Mouse (Mus musculus) spleen, adult 2 months (tissue): ENCODE results near the gene Pip5k1c. TPM values are rescaled to one million over a fixed set of nuclear protein-coding genes. Genes with fewer than 3 reads are reported as not detected.

Experiments
- DNase-seq, 2 experiments: peaks; one replicate each; pipeline versions ENCODE4 v3.0.0 to v3.0.0-alpha.2; 2012 to 2021; ENCODE audit warnings: low spot score in 2 of 2, low read depth in 1 of 2
- H3K27ac ChIP-seq: fragments of 200-500 bp; 2 replicates; pipeline ENCODE4 v1.5.1; 2012; ENCODE audit warnings: low read length, inconsistent platforms; ENCODE audit not compliant: insufficient read depth
- H3K27me3 ChIP-seq: fragments of 200-500 bp; 2 replicates; pipeline ENCODE4 v1.6.1; 2012; ENCODE audit warnings: mild to moderate bottlenecking, moderate library complexity, low read length, inconsistent platforms; ENCODE audit not compliant: control insufficient read depth, insufficient read depth
- H3K36me3 ChIP-seq: fragments of 200-500 bp; 2 replicates; pipeline ENCODE4 v1.6.1; 2012; ENCODE audit warnings: mild to moderate bottlenecking, low read length, inconsistent platforms; ENCODE audit not compliant: control insufficient read depth, insufficient read depth
- H3K4me1 ChIP-seq: fragments of 200-500 bp; 2 replicates; pipeline ENCODE4 v1.6.1; 2011; ENCODE audit warnings: inconsistent platforms; ENCODE audit not compliant: control insufficient read depth, insufficient read depth, insufficient read length
- H3K4me3 ChIP-seq: fragments of 200-500 bp; 2 replicates; pipeline ENCODE4 v1.5.1; 2011; ENCODE audit warnings: mild to moderate bottlenecking, inconsistent platforms; ENCODE audit not compliant: insufficient read depth, insufficient read length; ENCODE audit errors: extremely low read depth
- CTCF ChIP-seq: fragments of 200-500 bp; IDR thresholded peaks from 2 replicates; pipeline ENCODE4 v1.5.1; 2011; ENCODE audit warnings: mild to moderate bottlenecking, inconsistent platforms; ENCODE audit not compliant: insufficient read depth, insufficient read length, insufficient replicate concordance; ENCODE audit errors: extremely low read depth
- POLR2A ChIP-seq: fragments of 200-500 bp; IDR thresholded peaks from 2 replicates; pipeline ENCODE4 v1.6.1; 2011; ENCODE audit warnings: low read depth, low read length, inconsistent platforms
- WGBS: fragments of 180-500 bp; shearing (Covaris S2); methylation state at CpG from one replicate; pipeline ENCODE4 v1.1.7; 2018; 5-methylcytosine and 5-hydroxymethylcytosine counted together
- polyA plus RNA-seq: library from polyadenylated mRNA; depleted of rRNA; stranded (reverse); fragments of >200 nt; gene quantifications from 2 replicates; pipeline ENCODE4 v1.2.3, GENCODE M21; 2012; rRNA removed

Gene Pip5k1c
- 93.2 and 111 TPM in 2 replicates for polyA plus RNA-seq

DNA sequence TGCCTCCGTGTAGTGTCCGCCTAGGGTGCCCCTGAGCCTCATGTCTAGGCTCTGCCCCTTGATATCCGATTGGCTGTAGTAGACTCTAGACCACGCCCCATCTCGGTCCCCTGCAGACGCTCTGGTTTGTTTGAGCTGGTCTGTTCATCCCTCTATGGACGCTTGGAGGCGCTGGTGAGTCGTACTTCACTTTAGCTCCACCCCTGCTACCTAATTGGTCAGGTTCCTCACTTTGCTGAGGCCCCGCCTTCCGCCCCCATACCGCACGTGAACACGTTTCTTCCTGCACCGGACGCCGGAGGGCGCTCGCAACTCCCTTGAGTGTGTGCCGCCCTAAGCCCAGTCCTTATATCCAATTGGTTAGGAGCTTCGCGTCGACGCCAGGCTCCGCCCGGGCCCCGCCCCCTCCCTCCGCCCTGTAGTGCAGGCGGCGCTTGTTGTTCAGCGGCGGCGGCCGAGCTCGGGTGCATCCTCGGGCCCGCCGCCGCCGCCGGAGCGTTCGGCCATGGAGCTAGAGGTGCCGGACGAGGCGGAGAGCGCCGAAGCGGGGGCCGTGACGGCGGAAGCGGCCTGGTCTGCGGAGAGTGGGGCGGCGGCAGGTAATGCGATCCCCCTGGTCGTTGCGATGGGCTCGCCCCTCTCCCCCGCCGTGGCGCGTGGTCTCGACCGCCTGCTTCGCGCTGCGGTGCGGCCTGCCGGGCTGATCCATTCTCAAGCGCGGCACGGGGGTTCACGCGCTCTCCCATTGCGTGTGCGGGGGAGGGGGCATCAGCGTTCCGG, at the start of gene Pip5k1c:
Pip5k1c (plus strand) TSS at position 410 of the 780 bp plus-strand sequence.
- peak; percentile 99 to 100 for DNase-seq
- no peaks in the 10 kb centered on the region for H3K36me3 ChIP-seq
- no peaks in the 10 kb centered on the region for H3K27me3 ChIP-seq
- under 1% methylated on average over 75 of the region's 80 CpGs for WGBS
- peaks cover 49% of the 10 kb centered on the region for H3K4me1 ChIP-seq
- peak within 1 kb of the TSS; percentile 93 for H3K27ac ChIP-seq
- H3K4me3 ChIP-seq, result peak within 1 kb of the TSS; percentile 83
- TF ChIP-seq POLR2A (peak; percentile 83), CTCF (peak; percentile 80)

DNA sequence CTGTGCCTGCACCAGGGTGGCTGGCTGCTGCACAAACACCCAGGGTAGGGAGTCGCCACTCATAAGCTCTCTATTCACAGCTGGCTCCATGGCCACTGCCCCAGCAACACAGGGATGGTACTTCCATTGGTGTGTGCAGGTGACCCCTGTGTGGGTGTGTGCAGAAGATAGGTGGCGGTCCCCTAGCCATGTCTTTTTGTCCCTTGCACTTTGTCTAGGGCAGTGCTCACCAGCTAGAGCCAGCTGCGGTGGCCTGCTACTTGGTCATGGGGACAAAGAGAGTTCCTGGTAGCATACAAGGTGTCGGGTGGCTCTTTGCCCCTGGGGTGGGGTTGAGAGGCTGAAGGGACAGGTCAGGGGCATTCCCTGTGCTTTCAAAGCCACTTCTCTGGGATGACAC, 48.6 kb upstream of the Pip5k1c start:
- DNase-seq, result no peak
- 91% methylated on average over 4 of the region's 4 CpGs for WGBS
- Histone ChIP-seq H3K4me1 (peaks cover 3% of the 10 kb centered on the region; the same call in 1 of the 2 replicates), H3K27me3 (peaks cover 6% of the 10 kb centered on the region; the same call in 1 of the 2 replicates), H3K4me3 (no peak overlapping the region), H3K36me3 (no peaks in the 10 kb centered on the region), H3K27ac (no peak overlapping the region)
- TF ChIP-seq CTCF (no peak), POLR2A (no peak)

DNA sequence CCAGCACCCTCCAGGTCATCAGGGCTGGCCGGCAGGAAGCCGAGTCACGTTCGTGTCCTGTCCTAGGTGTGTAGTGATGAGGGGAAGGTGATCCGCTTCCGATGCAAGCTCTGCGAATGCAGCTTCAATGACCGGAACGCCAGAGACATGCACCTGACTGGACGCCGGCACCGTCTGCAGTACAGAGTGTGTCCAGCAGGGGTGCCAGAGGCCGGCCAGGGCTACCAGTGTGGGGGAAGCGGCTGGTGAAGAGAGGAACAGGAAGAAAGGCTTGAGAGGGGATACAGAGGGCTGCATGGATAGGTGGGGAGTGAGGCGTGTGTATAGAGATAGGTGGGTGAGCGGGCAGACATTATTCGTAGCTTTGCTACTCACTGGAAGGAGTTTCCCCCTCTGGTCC, 48.2 kb upstream of the Pip5k1c start:
- DNase-seq, result peak; percentile 49 to 79
- no peak overlapping the region for H3K4me3 ChIP-seq
- WGBS, result 6% methylated on average over 17 of the region's 17 CpGs
- TF ChIP-seq CTCF (peak; percentile 95), POLR2A (no peak)
- H3K4me1 ChIP-seq, result peaks cover 3% of the 10 kb centered on the region; the same call in 1 of the 2 replicates
- H3K27me3 ChIP-seq, result peaks cover 6% of the 10 kb centered on the region; the same call in 1 of the 2 replicates
- H3K27ac ChIP-seq, result no peak overlapping the region
- H3K36me3 ChIP-seq, result no peaks in the 10 kb centered on the region

DNA sequence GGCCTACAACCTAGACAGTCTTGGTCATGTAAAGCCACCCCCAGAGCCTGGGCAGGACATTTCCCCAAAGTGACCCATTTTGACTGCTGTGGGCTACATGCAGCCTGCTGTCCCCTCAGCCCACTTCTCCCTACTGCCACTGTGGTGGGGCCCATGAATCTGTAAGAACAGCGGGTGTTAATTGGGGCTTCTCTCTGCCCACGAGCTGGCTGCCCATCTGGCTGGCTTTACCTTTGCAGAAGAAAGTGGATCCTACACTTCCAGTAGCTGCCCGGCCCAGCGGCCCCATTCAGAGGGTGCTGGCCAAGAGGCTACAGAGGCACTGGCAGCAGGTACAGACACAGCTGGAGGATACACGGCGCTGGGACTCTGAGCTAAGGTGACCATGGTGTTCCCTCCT, 47.6 kb upstream of the Pip5k1c start:
- Histone ChIP-seq H3K27me3 (peaks cover 1% of the 10 kb centered on the region; the same call in 1 of the 2 replicates), H3K36me3 (no peaks in the 10 kb centered on the region), H3K4me3 (no peak overlapping the region), H3K4me1 (peaks cover 3% of the 10 kb centered on the region; the same call in 1 of the 2 replicates), H3K27ac (no peak overlapping the region)
- WGBS, result 95% methylated on average over 6 of the region's 6 CpGs
- DNase-seq, result no peak
- TF ChIP-seq POLR2A, result no peak
- TF ChIP-seq CTCF, result no peak

DNA sequence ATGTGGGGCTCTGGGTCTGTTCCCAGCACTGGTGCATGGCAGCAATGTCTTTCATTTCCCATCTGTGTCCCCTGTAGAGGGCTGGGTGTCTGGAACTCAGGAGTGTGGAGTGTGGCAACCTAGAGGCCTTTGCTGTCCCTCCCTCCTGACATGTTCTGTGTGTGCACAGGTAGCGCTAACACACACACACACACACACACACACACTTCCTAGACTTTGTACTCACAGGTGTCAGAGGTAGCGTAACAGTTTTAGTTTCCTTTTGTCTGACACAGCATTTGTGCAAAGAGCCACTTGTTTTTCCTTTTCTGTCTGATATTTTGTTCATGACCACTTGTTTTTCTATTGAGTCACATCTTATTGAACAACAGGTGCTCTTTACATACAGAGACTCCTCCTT, 45.0 kb upstream of the Pip5k1c start:
- peak in 1 of 2 experiments; percentile 35 for DNase-seq
- Histone ChIP-seq H3K36me3 (no peaks in the 10 kb centered on the region), H3K4me1 (peaks cover 3% of the 10 kb centered on the region; the same call in 1 of the 2 replicates), H3K4me3 (no peak overlapping the region), H3K27me3 (peaks cover 3% of the 10 kb centered on the region; the same call in 1 of the 2 replicates), H3K27ac (peak overlapping the region; percentile 53)
- TF ChIP-seq POLR2A, result no peak
- TF ChIP-seq CTCF, result no peak
- 75% methylated on average over 2 of the region's 2 CpGs for WGBS

DNA sequence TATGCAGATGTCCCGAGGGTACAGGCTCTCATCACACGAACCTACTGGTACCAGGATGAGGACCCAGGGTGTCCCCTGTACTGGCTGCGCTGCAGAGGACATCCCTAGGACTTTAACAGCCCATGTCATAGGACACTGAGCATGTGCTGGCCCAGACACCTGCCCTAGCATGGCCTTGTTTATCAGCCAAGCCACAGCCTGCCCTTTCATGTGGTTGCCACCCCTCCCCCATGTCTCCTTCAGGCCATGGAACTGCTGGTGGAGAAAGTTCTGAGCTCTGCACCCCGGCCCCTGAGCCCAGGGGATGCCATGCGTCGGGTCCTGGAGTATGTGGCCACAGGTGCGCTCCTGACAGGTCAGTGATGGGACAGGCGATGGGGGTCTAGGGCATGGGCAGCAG, 43.3 kb upstream of the Pip5k1c start:
- H3K27ac ChIP-seq, result no peak overlapping the region
- 64% methylated on average over 8 of the region's 8 CpGs for WGBS
- DNase-seq, result no peak
- H3K27me3 ChIP-seq, result peaks cover 5% of the 10 kb centered on the region; the same call in 1 of the 2 replicates
- H3K4me1 ChIP-seq, result peaks cover 8% of the 10 kb centered on the region
- H3K4me3 ChIP-seq, result no peak overlapping the region
- no peak for TF ChIP-seq CTCF
- TF ChIP-seq POLR2A, result no peak
- H3K36me3 ChIP-seq, result no peaks in the 10 kb centered on the region

DNA sequence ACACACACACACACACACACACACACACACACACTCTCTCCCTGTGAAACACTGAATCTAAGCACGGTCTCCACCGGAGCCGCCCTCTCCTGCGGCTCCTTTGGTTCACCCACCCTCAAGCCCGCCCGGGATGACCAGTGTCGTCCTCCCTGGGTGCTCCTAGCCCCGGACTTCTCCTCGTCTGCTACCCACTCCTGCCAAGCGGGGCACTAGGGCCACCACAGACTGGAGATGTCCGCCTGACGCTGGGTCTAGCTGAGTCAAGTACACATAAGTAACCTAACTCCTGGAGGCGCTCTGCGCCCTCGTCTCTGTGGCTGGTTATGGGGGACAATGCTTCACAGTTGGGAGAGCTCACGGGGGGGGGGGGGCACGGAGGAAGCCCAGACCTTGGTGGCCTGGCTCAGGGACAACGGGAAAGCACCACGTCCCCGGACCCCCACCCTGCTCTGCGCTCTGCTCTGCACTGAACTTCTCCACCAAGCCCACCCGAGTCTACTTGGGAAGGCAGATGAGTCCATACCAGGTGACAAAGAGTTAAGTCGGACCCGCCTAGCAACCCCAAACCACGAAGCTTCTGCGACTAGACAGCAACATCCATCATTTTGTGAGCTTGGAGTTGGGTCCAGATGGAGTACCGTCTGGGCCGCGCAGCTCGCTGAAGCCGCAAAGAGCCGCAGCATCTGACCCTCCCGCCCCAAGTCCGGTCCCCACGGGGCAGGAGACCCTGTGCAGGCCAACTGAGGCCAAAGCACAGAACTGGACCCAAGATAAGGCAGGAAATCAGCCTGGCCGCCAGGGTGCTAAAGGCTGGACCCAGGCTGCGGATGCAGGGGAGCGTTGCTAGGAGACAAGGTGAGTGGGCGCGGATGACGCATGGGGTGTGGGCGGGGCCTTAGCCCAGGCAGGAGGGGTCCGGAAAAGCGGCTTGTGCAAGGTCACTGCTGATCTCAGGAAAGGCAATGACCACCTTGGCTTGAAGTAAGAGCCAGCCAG, 40.0 kb upstream of the Pip5k1c start, which contains the start of gene Matk:
Matk (plus strand) TSS at position 512 of the 996 bp plus-strand sequence.
- DNase-seq, result peak in 1 of 2 experiments; percentile 54
- Histone ChIP-seq H3K27me3 (peaks cover 5% of the 10 kb centered on the region; the same call in 1 of the 2 replicates), H3K4me3 (no peak within 1 kb of the TSS), H3K36me3 (no peaks in the 10 kb centered on the region), H3K4me1 (peaks cover 7% of the 10 kb centered on the region), H3K27ac (no peak within 1 kb of the TSS)
- WGBS, result 12% methylated on average over 43 of the region's 44 CpGs
- TF ChIP-seq POLR2A, result no peak
- TF ChIP-seq CTCF, result no peak
